Mouse (Mus musculus): ENCODE measurements around the gene Msrb1. TPM values are rescaled to one million over a fixed set of nuclear protein-coding genes. Genes with fewer than 3 reads are reported as not detected.

Msrb1 gene
- polyA plus RNA-seq, 1 experiment from 2014 or later = 36.7 TPM

DNA sequence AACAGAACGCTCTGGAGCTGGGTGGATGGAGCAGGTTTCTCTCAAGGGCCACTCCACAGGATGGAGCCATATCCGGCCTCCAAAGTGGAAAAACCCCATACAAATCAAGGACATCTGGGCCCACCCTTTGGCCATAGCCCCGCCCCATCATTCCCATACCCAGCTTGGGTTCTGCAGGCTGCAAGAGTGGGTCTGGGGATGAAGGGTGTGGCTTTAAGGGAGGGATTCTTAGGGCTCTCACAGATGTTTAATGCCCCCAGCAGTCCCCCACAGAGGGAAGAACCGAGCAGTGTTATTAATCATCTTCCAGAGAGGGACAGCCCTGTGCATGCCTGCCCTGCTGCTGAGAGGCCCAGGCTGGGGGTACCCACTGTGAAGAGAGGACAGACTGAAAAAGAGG is 10.5 kb downstream of the Msrb1 start:
- Histone ChIP-seq H3K4me3 (no peak overlapping the region), H3K4me2 (no peak overlapping the region), H3K9me3 (no peaks in the 10 kb centered on the region), H3K36me3 (0 out of 2 replicates have a peak, but pooled peaks cover 3% of the 10 kb centered on the region), H3K27me3 (peaks cover 33% of the 10 kb centered on the region), H3K4me1 (no peaks in the 10 kb centered on the region), H3K9ac (no peak overlapping the region), H3K27ac (no peak overlapping the region)
- 27% methylated on average over 4 of the region's 4 CpGs for WGBS
- no peak; the same call in 1 of the 2 replicates for ATAC-seq (ENCODE audit: borderline replicate concordance, extremely low read depth, low FRiP score, low TSS enrichment)

DNA sequence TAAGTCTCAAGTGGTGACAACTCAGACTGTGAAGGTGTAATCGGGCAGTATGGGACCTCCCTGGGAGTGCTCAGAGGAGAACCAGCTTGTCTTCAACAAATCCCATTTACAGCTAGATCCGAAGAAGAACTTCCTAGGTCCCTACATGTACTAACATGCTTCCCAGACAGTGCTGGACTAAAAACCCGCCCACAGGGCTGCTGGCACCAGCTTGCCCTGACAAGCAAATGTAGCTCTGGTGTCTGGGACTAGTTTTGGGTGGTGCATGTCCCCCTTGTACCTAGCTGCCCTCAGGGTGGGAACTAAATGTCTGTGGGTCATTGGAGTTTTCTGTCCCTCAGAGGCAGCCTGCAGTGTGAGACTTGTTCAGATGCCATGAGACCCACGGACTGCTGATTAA is 15.1 kb downstream of the Msrb1 start:
- Histone ChIP-seq H3K4me1 (peaks cover 13% of the 10 kb centered on the region; the same call in 1 of the 2 replicates), H3K4me2 (no peak overlapping the region), H3K27ac (no peak overlapping the region), H3K36me3 (no peaks in the 10 kb centered on the region), H3K9me3 (no peaks in the 10 kb centered on the region), H3K4me3 (no peak overlapping the region), H3K27me3 (peaks cover 70% of the 10 kb centered on the region), H3K9ac (no peak overlapping the region)
- ATAC-seq (ENCODE audit: borderline replicate concordance, extremely low read depth, low FRiP score, low TSS enrichment) = no peak
- WGBS = 9% methylated on average over 4 of the region's 4 CpGs

DNA sequence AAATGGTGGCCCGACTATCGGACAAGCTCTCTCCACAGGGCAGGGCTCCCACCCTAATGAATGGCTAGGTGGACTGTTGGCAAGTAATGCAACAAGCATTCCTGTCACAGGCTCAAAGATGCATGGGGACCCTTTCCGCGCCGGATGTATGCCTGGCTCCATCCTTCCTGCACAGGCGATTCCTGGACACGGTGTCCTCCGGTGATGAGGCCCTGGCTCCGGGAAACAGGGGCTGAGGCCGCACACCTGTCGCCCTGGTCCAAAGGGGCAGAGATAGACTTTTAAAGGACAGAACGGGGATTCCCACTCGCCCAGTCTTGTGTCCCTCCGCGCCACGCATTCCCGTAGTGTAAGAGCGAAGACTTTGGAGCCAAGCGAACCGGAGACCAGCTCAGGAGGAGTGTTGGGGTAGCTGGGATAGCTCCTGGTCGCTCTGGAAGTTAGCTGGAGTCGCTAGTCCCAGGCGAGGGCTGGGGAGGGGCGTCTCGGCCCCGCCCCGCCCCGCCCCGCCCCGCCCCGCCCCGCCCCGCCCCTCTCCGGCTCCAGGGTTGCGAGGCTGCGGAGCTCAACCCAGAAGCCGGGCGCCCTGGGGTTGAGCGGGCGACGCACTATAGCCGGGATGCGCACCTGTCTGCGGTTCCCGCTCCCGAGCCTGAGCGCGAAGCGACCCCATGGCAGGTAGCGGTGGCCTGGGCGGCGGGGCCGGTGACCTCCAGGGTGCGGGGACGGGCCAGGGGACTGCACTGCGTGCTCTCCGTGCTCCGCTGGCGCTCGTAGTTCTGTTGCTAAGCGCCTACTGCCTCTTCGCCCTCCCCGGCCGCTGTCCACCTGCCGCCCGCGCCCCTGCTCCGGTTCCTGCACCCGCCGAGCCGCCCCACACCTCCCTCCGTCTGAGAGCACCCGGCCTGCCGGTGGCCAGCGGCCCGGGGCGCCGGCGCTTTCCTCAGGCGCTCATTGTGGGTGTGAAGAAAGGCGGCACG is 16.3 kb downstream of the Msrb1 start, which contains the start of gene Hs3st6:
Gene Hs3st6, plus strand, starts transcription at position 574 of the 980 bp plus-strand sequence.
- under 1% methylated on average over 80 of the region's 82 CpGs for WGBS
- peak within 1 kb of the TSS; percentile 43; the same call in 1 of the 2 replicates for H3K9ac ChIP-seq
- no peaks in the 10 kb centered on the region for H3K9me3 ChIP-seq
- peaks cover 13% of the 10 kb centered on the region; the same call in 1 of the 2 replicates for H3K4me1 ChIP-seq
- peaks cover 70% of the 10 kb centered on the region for H3K27me3 ChIP-seq
- peak within 1 kb of the TSS; percentile 54 for H3K4me3 ChIP-seq
- peak; percentile 87 for ATAC-seq (ENCODE audit: borderline replicate concordance, extremely low read depth, low FRiP score, low TSS enrichment)
- peak within 1 kb of the TSS; percentile 97 for H3K4me2 ChIP-seq
- H3K27ac ChIP-seq = no peak within 1 kb of the TSS
- no peaks in the 10 kb centered on the region for H3K36me3 ChIP-seq

DNA sequence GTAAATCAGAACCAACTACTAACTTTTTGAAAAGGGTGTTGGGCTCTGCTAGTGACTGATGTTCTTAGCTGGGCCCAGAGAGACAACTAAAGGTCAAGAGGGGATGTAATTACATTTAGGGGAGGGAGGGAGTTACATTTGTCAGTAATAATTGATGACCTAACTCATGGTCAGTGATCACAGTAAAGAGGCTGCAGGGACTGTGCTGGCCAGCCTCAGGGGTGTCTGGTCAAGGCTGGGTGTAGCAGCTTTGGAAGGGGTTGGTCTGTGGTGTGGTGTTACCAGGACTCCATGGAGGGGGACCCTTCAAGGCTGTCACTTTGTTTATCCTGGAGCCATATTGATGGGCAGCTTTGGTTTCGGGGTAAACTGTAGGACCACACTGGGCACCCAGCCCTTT is 21.0 kb downstream of the Msrb1 start:
- Histone ChIP-seq H3K9me3 (no peaks in the 10 kb centered on the region), H3K9ac (no peak overlapping the region), H3K4me1 (peaks cover 10% of the 10 kb centered on the region; the same call in 1 of the 2 replicates), H3K36me3 (no peaks in the 10 kb centered on the region), H3K4me3 (no peak overlapping the region), H3K27me3 (peaks cover 33% of the 10 kb centered on the region), H3K4me2 (no peak overlapping the region), H3K27ac (no peak overlapping the region)
- WGBS = 79% methylated on average over 1 of the region's 1 CpGs
- ATAC-seq (ENCODE audit: borderline replicate concordance, extremely low read depth, low FRiP score, low TSS enrichment) = no peak

DNA sequence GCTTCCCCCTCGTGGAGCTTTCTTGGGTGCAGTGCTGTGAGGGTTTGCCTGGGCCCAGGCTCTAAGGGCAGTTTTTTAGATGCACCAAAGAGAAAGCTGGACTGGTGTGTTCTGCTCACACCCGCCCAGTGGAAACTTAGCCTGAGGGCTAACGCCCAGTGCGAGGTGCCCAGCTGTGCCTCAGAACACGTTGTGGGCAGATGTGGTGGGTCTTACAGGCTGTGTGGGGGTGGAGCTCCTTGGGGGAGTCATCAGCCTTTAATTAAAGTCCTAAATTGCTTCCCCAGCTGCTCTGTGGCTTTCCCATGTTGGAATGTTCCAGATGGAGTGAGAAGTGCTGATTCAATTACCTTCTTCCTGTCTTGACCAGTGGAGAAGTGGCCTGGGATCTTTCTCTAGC is 24.7 kb downstream of the Msrb1 start:
- no peak overlapping the region for H3K4me2 ChIP-seq
- H3K27me3 ChIP-seq = no peaks in the 10 kb centered on the region
- no peak overlapping the region for H3K4me3 ChIP-seq
- H3K4me1 ChIP-seq = peaks cover 7% of the 10 kb centered on the region; the same call in 1 of the 2 replicates
- no peak overlapping the region for H3K9ac ChIP-seq
- ATAC-seq (ENCODE audit: borderline replicate concordance, extremely low read depth, low FRiP score, low TSS enrichment) = no peak
- no peaks in the 10 kb centered on the region for H3K36me3 ChIP-seq
- 59% methylated on average over 5 of the region's 5 CpGs for WGBS
- H3K27ac ChIP-seq = no peak overlapping the region
- H3K9me3 ChIP-seq = no peaks in the 10 kb centered on the region

DNA sequence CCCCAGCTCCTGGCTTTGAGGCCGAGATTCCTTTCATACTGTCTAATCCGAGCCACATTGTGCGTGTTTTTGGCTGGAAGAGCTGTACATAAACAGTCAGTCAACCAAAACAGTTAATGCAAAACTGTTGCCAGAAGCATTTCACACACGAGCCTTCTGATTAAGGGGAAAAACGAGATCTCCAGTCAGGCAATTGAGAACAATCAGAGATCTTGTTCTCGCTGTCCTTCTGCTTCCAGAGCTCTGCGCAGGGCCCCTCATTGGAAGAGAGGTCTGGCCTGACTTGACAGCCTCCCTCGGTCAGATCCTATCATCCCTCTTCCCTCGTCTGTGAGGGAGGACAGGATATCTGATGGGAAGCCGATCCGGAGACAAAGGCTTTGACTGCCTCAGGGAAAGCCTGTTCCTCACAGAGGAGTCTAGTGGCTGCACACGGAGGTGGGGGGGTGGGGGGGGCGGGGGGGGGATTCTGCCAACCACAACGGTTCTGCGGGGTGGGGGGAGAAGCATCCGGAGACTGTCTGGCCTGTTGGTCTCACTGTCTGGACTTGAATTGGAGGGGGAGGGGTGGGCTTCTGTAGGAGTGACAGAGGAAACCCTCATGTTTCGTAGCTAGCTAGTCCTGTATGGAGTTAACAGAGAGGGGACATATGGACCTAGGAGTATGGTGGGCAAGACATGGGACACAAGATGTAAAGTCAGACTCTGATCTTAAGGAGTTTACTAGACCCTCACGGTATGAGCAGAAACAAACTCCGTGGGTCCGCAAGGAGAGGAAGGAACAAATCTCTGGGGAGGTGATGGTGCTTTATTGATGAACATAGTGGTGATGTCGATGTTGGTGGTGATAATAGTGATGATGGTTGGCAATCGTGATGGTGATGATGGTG is 28.8 kb downstream of the Msrb1 start:
- peak; percentile 52; the same call in 1 of the 2 replicates for ATAC-seq (ENCODE audit: borderline replicate concordance, extremely low read depth, low FRiP score, low TSS enrichment)

DNA sequence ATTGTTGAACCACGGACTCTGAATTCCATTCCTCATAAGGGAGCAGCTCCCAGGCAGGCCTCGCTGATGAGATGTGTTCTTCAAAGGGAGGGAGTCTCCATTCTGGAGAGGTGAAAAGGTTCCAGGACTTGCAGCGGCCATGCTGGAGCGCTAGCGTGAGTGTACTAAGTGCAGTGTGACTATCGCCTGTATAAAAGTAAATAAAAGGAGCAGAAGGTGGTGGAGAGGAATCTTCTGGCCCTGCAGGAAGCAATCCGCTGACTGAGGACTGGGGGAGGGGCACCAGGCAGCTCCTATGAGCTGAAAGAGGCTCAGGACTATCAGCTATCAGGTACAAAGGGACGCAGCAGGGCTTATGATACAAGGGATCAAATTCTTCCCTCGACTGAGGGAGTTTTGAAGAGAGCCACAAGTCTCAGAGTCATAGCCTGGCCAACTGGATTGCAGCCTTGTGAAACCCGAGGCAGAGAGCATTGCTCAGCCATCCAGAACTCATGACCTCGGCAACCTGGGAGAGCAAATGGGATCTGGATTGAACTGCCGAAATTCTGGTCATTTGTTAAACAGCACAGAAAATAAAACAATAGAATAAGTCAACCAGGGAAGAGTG is 29.9 kb downstream of the Msrb1 start:
- 18% methylated on average over 12 of the region's 12 CpGs for WGBS
- Histone ChIP-seq H3K9me3 (no peaks in the 10 kb centered on the region), H3K27ac (no peak overlapping the region), H3K4me1 (peaks cover 12% of the 10 kb centered on the region; the same call in 1 of the 2 replicates), H3K9ac (no peak overlapping the region), H3K4me3 (no peak overlapping the region), H3K36me3 (no peaks in the 10 kb centered on the region), H3K27me3 (no peaks in the 10 kb centered on the region), H3K4me2 (no peak overlapping the region)
- no peak for ATAC-seq (ENCODE audit: borderline replicate concordance, extremely low read depth, low FRiP score, low TSS enrichment)

More for the DNA sequence above, 28.8 kb downstream of the Msrb1 start:
- no peak overlapping the region for H3K4me3 ChIP-seq
- WGBS = 36% methylated on average over 22 of the region's 22 CpGs
- no peaks in the 10 kb centered on the region for H3K9me3 ChIP-seq
- H3K27ac ChIP-seq = no peak overlapping the region
- H3K9ac ChIP-seq = no peak overlapping the region
- H3K4me2 ChIP-seq = no peak overlapping the region
- H3K36me3 ChIP-seq = no peaks in the 10 kb centered on the region
- peaks cover 12% of the 10 kb centered on the region; the same call in 1 of the 2 replicates for H3K4me1 ChIP-seq
- no peaks in the 10 kb centered on the region for H3K27me3 ChIP-seq

DNA sequence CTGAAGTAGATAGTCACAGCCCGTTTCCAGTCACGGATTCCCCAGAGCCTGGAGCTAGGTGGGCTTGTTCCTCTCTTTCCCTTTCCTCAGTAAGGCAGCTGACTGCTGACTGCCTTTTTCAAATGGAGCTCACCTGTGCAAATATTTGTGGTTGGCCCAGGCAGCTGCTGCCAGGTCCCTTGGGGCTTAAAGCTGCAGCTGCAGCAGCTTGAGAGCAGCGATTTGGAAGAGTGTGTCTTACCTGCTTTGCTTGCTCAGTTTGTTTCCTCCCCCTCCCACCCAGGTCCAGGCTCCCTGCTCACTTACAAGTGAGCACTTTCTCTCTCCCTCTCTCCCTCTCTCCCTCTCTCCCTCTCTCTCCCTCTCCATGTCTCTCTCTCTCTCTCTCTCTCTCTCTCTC is 32.7 kb downstream of the Msrb1 start:
- no peak overlapping the region for H3K4me3 ChIP-seq
- no peaks in the 10 kb centered on the region for H3K27me3 ChIP-seq
- H3K27ac ChIP-seq = peak overlapping the region; percentile 25
- H3K4me2 ChIP-seq = no peak overlapping the region
- no peak for ATAC-seq (ENCODE audit: borderline replicate concordance, extremely low read depth, low FRiP score, low TSS enrichment)
- 26% methylated on average over 3 of the region's 3 CpGs for WGBS
- H3K9ac ChIP-seq = no peak overlapping the region
- no peaks in the 10 kb centered on the region for H3K36me3 ChIP-seq
- H3K4me1 ChIP-seq = peaks cover 12% of the 10 kb centered on the region; the same call in 1 of the 2 replicates
- no peaks in the 10 kb centered on the region for H3K9me3 ChIP-seq

DNA sequence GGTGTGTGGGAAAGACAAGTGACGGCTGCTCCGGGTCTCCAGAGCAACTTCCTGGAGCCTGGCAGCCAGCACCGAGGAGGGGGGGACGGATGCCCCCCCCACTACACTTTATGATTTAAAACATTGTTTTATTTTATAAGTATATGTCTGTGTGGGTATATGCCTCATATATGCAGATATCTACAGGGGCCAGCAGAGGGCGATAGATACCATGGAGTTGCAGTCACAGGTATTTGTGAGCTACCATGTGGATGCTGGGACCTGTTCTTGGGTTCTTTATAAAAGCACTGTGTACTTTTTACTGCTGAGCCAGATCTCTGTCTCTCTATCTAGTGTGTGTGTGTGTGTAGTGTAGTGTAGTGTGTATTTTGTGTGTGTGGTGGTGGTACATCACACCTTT is 36.8 kb downstream of the Msrb1 start:
- Histone ChIP-seq H3K4me2 (no peak overlapping the region), H3K4me3 (no peak overlapping the region), H3K27me3 (no peaks in the 10 kb centered on the region), H3K9me3 (no peaks in the 10 kb centered on the region), H3K9ac (no peak overlapping the region), H3K27ac (no peak overlapping the region), H3K36me3 (no peaks in the 10 kb centered on the region), H3K4me1 (no peaks in the 10 kb centered on the region; the same call in 1 of the 2 replicates)
- WGBS = 77% methylated on average over 5 of the region's 5 CpGs
- no peak for ATAC-seq (ENCODE audit: borderline replicate concordance, extremely low read depth, low FRiP score, low TSS enrichment)

DNA sequence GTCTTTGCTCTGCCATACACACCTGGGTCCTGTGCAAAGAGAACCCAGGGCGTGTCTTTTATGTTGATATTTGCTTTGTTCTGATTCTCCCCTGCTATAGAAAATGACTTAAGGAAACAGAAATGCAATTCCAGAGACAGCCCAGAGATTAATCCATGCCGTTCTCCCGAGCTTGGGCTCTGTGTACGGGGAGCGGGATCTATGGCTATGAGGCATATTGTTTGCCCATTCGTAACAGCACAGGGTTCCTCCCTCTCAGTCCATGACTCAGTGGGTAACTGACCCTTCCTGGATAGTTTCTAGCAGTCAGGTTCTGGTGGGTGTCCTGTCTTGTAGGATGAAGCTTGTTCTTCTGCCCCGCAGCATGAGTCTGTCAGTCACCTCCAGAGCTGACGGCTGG is 38.7 kb downstream of the Msrb1 start:
- 70% methylated on average over 8 of the region's 8 CpGs for WGBS
- no peaks in the 10 kb centered on the region for H3K9me3 ChIP-seq
- no peaks in the 10 kb centered on the region for H3K4me1 ChIP-seq
- no peak overlapping the region for H3K4me2 ChIP-seq
- H3K27me3 ChIP-seq = no peaks in the 10 kb centered on the region
- H3K4me3 ChIP-seq = no peak overlapping the region
- no peaks in the 10 kb centered on the region for H3K36me3 ChIP-seq
- 0 out of 2 replicates have a peak overlapping the region, but pooled peaks have one; percentile 31 for H3K27ac ChIP-seq
- no peak overlapping the region for H3K9ac ChIP-seq
- no peak for ATAC-seq (ENCODE audit: borderline replicate concordance, extremely low read depth, low FRiP score, low TSS enrichment)

DNA sequence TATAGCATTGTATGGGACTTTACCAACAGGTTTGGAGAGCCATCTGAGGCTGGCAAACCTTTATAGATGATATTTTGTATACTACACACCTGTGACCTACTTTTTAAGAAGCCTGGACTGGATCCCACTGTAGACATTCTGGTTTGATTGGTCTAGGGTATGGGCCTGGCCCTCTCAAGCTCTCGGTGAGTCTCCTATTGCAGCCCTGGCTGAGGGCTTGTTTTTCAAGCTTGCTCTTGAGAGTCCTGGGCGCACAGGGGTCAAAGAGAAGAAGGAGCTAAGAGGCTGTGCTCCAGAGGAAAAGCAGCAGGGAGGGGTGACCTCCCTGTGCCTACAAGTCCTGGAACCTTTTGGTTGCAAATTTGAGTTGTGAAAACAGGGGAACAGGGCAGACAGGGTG is 40.6 kb downstream of the Msrb1 start:
- Histone ChIP-seq H3K27me3 (no peaks in the 10 kb centered on the region), H3K9ac (no peak overlapping the region), H3K9me3 (no peaks in the 10 kb centered on the region), H3K4me3 (no peak overlapping the region), H3K4me2 (no peak overlapping the region), H3K27ac (no peak overlapping the region), H3K4me1 (no peaks in the 10 kb centered on the region), H3K36me3 (no peaks in the 10 kb centered on the region)
- peak; percentile 52; the same call in 1 of the 2 replicates for ATAC-seq (ENCODE audit: borderline replicate concordance, extremely low read depth, low FRiP score, low TSS enrichment)
- 59% methylated on average over 2 of the region's 2 CpGs for WGBS
